Mouse (Mus musculus): ENCODE data around the gene Myo1a.

- TF ChIP-seq CTCF (IDR thresholded peaks at IDR 0.05) (no peak), EP300 (IDR thresholded peaks at IDR 0.05; ENCODE audit: insufficient read depth, low read depth, low read length) (no peak), POLR2A (IDR thresholded peaks at IDR 0.05; ENCODE audit: insufficient read depth, low read depth, low read length) (0 out of 2 replicates have a peak, but pooled peaks have one; percentile 2)
These were observed 43.6 kb upstream of the Myo1a start for GRCm38 (mm10) chr10:127661291-127661914.

Measured in heart, adult 2 months (tissue).